Mouse (Mus musculus) heart, adult 8-10 months (tissue): Measurements from ENCODE around the gene Vmn2r27. TPM values are rescaled to one million over a fixed set of nuclear protein-coding genes. Genes with fewer than 3 reads are reported as not detected.

Experiments
- DNase-seq: peaks from one replicate; pipeline ENCODE4 v3.0.0; 2022; ENCODE audit warnings: low spot score
- total RNA-seq, 4 experiments: library from RNA; stranded (reverse); gene quantifications; 2 replicates each; pipeline ENCODE4 v1.2.4; 2022

Gene Vmn2r27
- total RNA-seq: not detected

GRCm38 (mm10) chr6:124231756-124232155 lies at the start of gene Vmn2r27:
TSS of gene Vmn2r27 (minus strand) at chr6:124231856.
- no peak for DNase-seq

DNA sequence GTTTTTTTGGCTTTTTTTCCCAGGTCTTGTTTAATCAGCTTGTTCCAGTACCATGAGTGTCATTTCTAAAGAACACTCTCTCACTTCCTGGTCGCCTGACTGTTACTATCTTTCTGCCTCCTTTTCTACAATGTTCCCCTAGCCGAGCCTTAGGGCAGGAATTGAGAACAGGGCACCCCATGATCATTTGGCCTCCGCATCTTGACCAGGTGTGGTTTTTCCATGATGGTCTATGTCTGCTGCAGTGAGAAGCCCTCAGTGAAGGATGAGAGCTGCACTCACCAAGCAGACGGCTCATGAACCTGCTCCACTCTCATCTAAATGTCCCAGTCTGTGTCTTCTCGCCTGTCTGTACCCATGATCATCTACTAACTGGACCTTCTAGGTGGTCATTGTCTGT lies 46.6 kb upstream of the Vmn2r27 start:
- no peak for DNase-seq

DNA sequence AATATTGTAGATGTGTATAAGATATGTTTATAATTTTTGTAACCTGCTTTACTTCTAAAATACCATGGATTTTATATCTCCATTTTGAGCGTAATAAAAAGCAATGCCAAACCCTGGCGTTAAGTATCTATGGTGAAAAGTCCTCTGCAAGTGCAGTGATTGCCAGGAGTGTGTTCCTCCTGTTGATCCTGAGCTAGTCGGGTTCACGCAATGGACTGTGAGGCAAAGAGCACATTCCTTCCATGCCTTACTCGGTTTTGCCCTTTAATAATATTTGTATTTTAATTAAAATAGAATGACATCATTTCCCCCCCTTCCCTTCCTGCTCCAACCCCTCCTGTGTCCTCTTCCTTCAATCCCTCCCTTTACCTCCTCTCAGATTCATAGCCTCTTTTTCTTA lies 46.0 kb upstream of the Vmn2r27 start:
- DNase-seq: no peak

GRCm38 (mm10) chr6:124273231-124273880 lies 41.7 kb upstream of the Vmn2r27 start:
- peak; percentile 26 for DNase-seq

- DNase-seq: peak; percentile 48
These were observed 31.0 kb upstream of the Vmn2r27 start for GRCm38 (mm10) chr6:124262696-124263095.

DNA sequence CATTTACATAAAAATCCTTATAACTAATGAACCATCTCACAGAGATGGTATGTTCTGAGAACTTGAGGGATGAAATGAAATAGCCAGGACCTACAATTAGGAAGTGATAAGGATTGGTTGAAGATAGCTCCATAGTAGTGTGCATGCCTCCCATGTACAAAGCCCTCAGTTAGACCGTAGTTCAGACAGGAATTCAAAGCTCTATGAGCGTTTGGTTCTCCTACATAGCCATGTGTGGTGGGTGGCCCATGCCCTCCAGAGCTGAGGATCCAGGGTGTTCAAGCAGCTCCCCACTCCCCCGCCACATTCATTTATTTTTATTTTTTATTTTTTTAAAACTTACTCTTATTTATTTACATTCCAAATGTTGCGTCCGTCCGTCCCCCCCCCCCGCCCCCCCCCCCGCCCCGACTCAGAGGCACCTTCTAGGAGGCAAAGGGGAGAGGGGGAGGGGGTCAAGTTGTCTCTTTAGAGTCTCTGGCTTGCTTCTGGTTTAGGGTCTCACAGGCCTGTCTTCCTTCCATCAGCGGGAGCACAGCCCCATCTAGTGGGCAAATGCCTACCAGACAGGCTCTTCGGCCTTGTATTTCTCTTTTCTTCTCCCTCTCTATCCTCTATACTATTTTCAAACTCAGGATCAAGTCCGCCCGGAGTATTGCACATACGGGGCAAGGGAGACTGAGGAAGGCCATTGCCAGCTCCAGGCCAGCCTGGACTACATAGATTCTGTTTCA lies 28.7 kb upstream of the Vmn2r27 start:
- DNase-seq: peak; percentile 43

DNA sequence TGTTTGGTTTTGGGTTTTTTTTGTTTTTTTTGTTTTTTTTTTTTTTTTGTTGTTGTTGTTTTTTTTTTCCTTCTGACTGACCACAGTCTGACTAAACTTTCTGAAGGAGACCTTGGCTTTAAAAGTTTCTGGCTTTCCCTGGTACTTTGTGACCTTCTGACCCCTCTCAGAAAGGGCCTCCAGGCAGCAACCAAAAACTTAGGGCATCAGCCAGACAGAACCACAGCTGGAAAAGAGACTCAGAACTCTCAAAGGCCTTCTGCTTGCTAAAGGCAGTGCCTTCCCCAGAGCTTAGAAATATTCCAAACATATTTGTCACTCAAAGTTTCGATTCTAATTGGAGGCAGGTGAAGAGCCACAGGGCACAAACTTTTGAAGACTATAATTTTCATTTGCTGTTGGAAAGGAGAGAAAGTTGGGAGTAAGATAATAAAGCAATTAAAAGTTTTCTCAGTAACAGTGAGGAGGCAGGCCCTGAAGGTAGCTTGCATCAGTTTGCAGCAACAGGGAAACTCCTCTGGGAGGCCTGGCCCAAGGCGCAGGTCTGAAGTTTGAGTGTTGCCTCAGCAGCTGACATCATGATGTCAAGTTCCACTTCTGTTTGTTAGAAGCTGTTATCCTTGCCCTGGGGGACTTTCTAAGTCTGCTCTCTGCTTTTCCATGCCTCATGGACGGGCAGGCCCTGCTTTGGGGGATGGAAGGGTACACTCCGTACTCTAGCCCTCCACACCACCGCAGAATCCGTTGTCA lies 24.2 kb upstream of the Vmn2r27 start:
- no peak for DNase-seq

GRCm38 (mm10) chr6:124202116-124202515 lies 29.5 kb downstream of the Vmn2r27 start:
- DNase-seq: peak; percentile 6

GRCm38 (mm10) chr6:124168499-124169257 lies 63.0 kb downstream of the Vmn2r27 start:
- no peak for DNase-seq

GRCm38 (mm10) chr6:124166596-124166995 lies 65.1 kb downstream of the Vmn2r27 start:
- no peak for DNase-seq

GRCm38 (mm10) chr6:124149808-124150207 lies 81.8 kb downstream of the Vmn2r27 start:
- no peak for DNase-seq

Other genes with a start within 250 kb of the Vmn2r27 start
- gene Vmn2r26, start 207.3 kb downstream of the Vmn2r27 start, total RNA-seq: under 1 TPM in 1 of 4 experiments, not detected in 3; 0.23 TPM
- gene Cd163, start 72.8 kb upstream of the Vmn2r27 start, total RNA-seq: 10 to 100 TPM in 3 of 4 experiments, 1 to 10 TPM in 1; 8.5 to 14.7 (median 11.9) TPM
- gene Pex5, start 183.2 kb upstream of the Vmn2r27 start, total RNA-seq: 10 to 100 TPM; 21.3 to 25.4 (median 23.6) TPM
- 1 to 10 TPM in 1 of 4 experiments, under 1 TPM in 3; 0.24 to 1.4 (median 0.56) TPM for gene Clstn3, start 232.9 kb upstream of the Vmn2r27 start, total RNA-seq